ENCODE assay signal across 8 mouse cellular contexts in genomic region chr14:73509765-73510423, GRCm38 (mm10). TPM values are rescaled to one million over a fixed set of nuclear protein-coding genes. Genes with fewer than 3 reads are reported as not detected.
DNase-seq lines count a peak whose midpoint lies in the region; ATAC-seq lines count a peak whose summit lies in the region.

Med4 (plus strand) TSS chr14:73510025.

- H3K36me3 ChIP-seq in hindbrain, embryonic 12.5 days, result peaks cover 14% of the 10 kb centered on the region

- 0 out of 2 replicates have a peak within 1 kb of the TSS, but pooled peaks have one; percentile 13 for H3K27ac ChIP-seq in hindbrain, embryonic 12.5 days

- H3K9me3 ChIP-seq in hindbrain, embryonic 12.5 days (replicated peaks), result no peaks in the 10 kb centered on the region

- peak; percentile 97 for ATAC-seq in hindbrain, embryonic 12.5 days (ENCODE audit: low FRiP score)

- H3K4me1 ChIP-seq in hindbrain, embryonic 12.5 days, result peaks cover 9% of the 10 kb centered on the region

- H3K9ac ChIP-seq in hindbrain, embryonic 12.5 days, result peak within 1 kb of the TSS; percentile 83

- peaks cover 3% of the 10 kb centered on the region; the same call in 1 of the 2 replicates for H3K27me3 ChIP-seq in hindbrain, embryonic 12.5 days

- under 1% methylated on average over 41 of the region's 41 CpGs for WGBS in hindbrain, embryonic 12.5 days

- peak within 1 kb of the TSS; percentile 93 for H3K4me2 ChIP-seq in hindbrain, embryonic 12.5 days (replicated peaks)

- peak; percentile 96 for DNase-seq in NIH3T3 (ENCODE audit: low read depth)
- peak; percentile 98 for DNase-seq in cerebellum, postnatal 10 days
- peak; percentile 89 to 92 for DNase-seq in frontal cortex, postnatal 10 days (ENCODE audit: low spot score in 2 of 2)
- DNase-seq in layer of hippocampus, postnatal 14 days (ENCODE audit: low spot score in 2 of 2), result peak; percentile 96 to 97
- peak; percentile 96 for DNase-seq in lung, postnatal 14 days
- DNase-seq in retina, adult 2 months (ENCODE audit: low read depth, low spot score), result peak; percentile 91
- DNase-seq in thymus, postnatal 36 days, result peak; percentile 90 to 92

- peak within 1 kb of the TSS; percentile 78 for H3K4me3 ChIP-seq in hindbrain, embryonic 12.5 days

RNA-seq across cellular contexts. Expression of gene Med4, which starts in this region (rescaled TPM):
- polyA plus RNA-seq in hindbrain, embryonic 12.5 days (2016; fragmentation: Nextera tagmentation; extraction: Ambion mirVana), result 81.8 and 90.3 TPM in 2 replicates
- total RNA-seq in layer of hippocampus, postnatal 14 days (2021), result 10 to 100 TPM; 29.5 to 31.3 TPM

Comparison
In these comparisons a context has a peak if more than half of its experiments do, and no peak if none do; other contexts are left out.
1. Peak in every context shown above with its lines: DNase-seq, ATAC-seq, H3K4me3 ChIP-seq and H3K27ac ChIP-seq.